Mouse (Mus musculus) olfactory bulb, adult 2 months (tissue): ENCODE measurements around the gene Cracr2b. TPM values are rescaled to one million over a fixed set of nuclear protein-coding genes. Genes with fewer than 3 reads are reported as not detected.

Source experiments
- H3K27ac ChIP-seq: fragments of 200-500 bp; 2 replicates; pipeline ENCODE4 v1.5.1; 2012; ENCODE audit warnings: low read depth, low read length; ENCODE audit not compliant: insufficient read depth
- H3K4me1 ChIP-seq: fragments of 200-500 bp; 2 replicates; pipeline ENCODE4 v1.6.1; 2012; ENCODE audit warnings: low read length; ENCODE audit not compliant: control insufficient read depth, insufficient read depth
- H3K4me3 ChIP-seq: fragments of 200-500 bp; 2 replicates; pipeline ENCODE4 v1.5.1; 2012; ENCODE audit warnings: mild to moderate bottlenecking, low read depth, low read length, moderate library complexity; ENCODE audit not compliant: insufficient read depth
- CTCF ChIP-seq: fragments of 200-500 bp; IDR thresholded peaks from 2 replicates; pipeline ENCODE4 v1.5.1; 2012; ENCODE audit warnings: low read depth, mild to moderate bottlenecking, low read length, moderate library complexity; ENCODE audit not compliant: insufficient read depth
- POLR2A ChIP-seq: fragments of 200-500 bp; IDR thresholded peaks from 2 replicates; pipeline ENCODE4 v1.6.1; 2012; ENCODE audit warnings: mild to moderate bottlenecking, low read depth, low read length, moderate library complexity; ENCODE audit not compliant: insufficient read depth
- WGBS: fragments of 180-500 bp; shearing (Covaris S2); methylation state at CpG from one replicate; pipeline ENCODE4 v1.1.7; 2018; 5-methylcytosine and 5-hydroxymethylcytosine counted together
- polyA plus RNA-seq: library from polyadenylated mRNA; stranded (reverse); fragments of >200 nt; gene quantifications from 2 replicates; pipeline ENCODE4 v1.2.4, GENCODE M21; 2012; ENCODE audit warnings: low replicate concordance; ENCODE audit not compliant: missing spikeins, insufficient read depth, insufficient read length

The Cracr2b gene
- polyA plus RNA-seq, 1 experiment, result not detected

- H3K27ac ChIP-seq, result no peak overlapping the region
- peaks cover 56% of the 10 kb centered on the region for H3K4me1 ChIP-seq
- TF ChIP-seq POLR2A, result no peak
- WGBS, result 75% methylated on average over 8 of the region's 8 CpGs
- no peak overlapping the region for H3K4me3 ChIP-seq
Measured at GRCm38 (mm10) chr7:141432186-141432611, 28.7 kb upstream of the Cracr2b start.

- Histone ChIP-seq H3K4me1 (peaks cover 51% of the 10 kb centered on the region), H3K27ac (no peak overlapping the region), H3K4me3 (no peak overlapping the region)
- 83% methylated on average over 6 of the region's 6 CpGs for WGBS
- TF ChIP-seq CTCF (no peak), POLR2A (no peak)
Measured at GRCm38 (mm10) chr7:141432741-141433516, 28.0 kb upstream of the Cracr2b start.

DNA sequence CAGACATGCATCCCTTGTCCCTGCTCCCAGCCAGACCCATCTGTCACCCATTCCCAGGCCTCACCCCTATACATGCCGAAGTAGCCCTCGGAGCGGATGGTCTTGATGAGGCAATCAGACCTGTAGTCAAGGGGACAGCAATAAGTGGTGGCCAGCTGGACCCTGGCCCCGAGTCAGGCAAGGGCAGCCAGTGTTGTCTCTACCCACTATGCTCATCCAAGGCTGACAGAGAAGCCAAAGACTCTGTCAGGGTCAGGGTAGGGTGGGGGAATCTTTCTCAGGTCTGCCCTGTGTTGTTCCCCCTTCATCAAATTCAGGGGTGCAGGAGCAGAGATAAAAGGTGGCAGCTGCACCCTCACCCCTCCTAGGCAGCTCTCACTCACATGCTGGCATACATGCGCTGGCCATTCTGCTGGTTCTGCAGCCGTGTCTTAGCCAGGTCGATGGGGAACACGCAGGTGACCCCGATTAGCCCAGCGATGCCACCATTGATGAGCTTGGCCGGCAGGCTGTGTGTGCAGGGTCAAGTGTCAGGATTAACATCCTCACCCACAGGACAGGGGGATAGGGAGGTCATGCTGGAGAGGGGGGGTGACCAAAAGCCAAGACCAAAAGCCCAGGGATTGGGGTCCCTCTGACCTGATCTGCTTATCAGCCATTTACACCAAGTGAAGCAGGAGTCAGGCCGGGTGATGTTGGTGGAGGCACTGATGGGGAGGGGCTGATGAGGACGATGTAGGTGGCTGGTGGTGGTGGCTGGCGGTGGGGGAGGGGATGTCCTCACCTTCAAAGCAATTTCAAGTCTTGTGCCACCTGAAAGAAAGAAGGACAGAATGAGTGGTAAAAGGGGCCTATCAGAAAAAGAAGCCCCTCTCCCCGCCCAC is 27.1 kb upstream of the Cracr2b start:
- peak overlapping the region; percentile 19; the same call in 1 of the 2 replicates for H3K27ac ChIP-seq
- 64% methylated on average over 15 of the region's 15 CpGs for WGBS

GRCm38 (mm10) chr7:141434464-141434863 is 26.4 kb upstream of the Cracr2b start:
- TF ChIP-seq POLR2A (0 out of 2 replicates have a peak, but pooled peaks have one; percentile 33), CTCF (no peak)
- peak overlapping the region; percentile 66 for H3K4me3 ChIP-seq
- peak overlapping the region; percentile 86 for H3K27ac ChIP-seq
- H3K4me1 ChIP-seq, result peaks cover 44% of the 10 kb centered on the region
- WGBS, result 7% methylated on average over 8 of the region's 8 CpGs

More for the DNA sequence above, 27.1 kb upstream of the Cracr2b start:
- TF ChIP-seq POLR2A, result no peak
- Histone ChIP-seq H3K4me3 (peak overlapping the region; percentile 66), H3K4me1 (peaks cover 45% of the 10 kb centered on the region)

GRCm38 (mm10) chr7:141435129-141435855 is 25.6 kb upstream of the Cracr2b start:
- peaks cover 39% of the 10 kb centered on the region for H3K4me1 ChIP-seq

DNA sequence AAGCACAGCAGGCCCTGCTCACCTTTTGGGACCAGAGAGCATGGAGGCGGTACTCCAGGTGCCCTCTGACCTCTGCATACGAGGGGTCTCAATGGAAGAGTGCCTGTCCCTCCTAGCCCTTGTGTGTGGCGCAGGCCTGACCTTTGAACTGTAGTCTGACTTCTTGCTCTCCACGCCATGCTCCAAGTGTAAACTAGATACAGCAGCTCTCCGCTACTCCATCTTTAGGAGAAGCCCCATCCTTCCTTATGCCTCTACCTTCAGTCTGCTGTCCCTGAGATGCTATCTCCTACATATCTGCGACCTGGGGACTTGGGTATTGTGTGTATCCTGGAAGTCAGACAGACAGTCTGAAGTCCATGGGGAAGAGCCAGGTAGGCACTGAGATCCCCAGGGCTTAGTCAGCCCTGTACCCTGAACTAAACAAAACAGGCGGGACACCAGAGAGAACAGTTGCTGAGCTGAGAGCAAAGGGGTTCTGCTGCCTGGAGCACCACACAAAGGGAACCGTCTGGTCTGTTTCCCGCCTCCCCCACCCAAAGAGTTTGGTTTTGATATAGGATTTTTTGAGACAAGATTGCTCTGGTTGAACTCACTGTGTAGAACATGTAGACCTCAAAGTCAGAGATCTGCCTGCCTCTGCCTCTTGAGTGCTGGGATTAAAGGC is 24.9 kb upstream of the Cracr2b start:
- no peak overlapping the region for H3K27ac ChIP-seq
- TF ChIP-seq POLR2A, result no peak
- TF ChIP-seq CTCF, result no peak
- WGBS, result 80% methylated on average over 9 of the region's 9 CpGs
- H3K4me1 ChIP-seq, result peaks cover 42% of the 10 kb centered on the region
- no peak overlapping the region for H3K4me3 ChIP-seq

More at GRCm38 (mm10) chr7:141435129-141435855, 25.6 kb upstream of the Cracr2b start:
- no peak for TF ChIP-seq CTCF
- peak; percentile 35; the same call in 1 of the 2 replicates for TF ChIP-seq POLR2A
- 3% methylated on average over 17 of the region's 17 CpGs for WGBS
- H3K27ac ChIP-seq, result peak overlapping the region; percentile 86
- peak overlapping the region; percentile 66 for H3K4me3 ChIP-seq

GRCm38 (mm10) chr7:141436523-141436892 is 24.4 kb upstream of the Cracr2b start:
- 51% methylated on average over 2 of the region's 2 CpGs for WGBS
- no peak for TF ChIP-seq CTCF
- TF ChIP-seq POLR2A, result no peak
- no peak overlapping the region for H3K27ac ChIP-seq

More at GRCm38 (mm10) chr7:141436523-141436892, 24.4 kb upstream of the Cracr2b start:
- H3K4me1 ChIP-seq, result peaks cover 42% of the 10 kb centered on the region
- H3K4me3 ChIP-seq, result peak overlapping the region; percentile 82; the same call in 1 of the 2 replicates
